9 mouse cellular contexts compared by ENCODE assay signal in genomic region chr13:59770847-59771246, GRCm38 (mm10). TPM values are rescaled to one million over a fixed set of nuclear protein-coding genes. Genes with fewer than 3 reads are reported as not detected.
DNase-seq lines count a peak whose midpoint lies in the region; ATAC-seq and TF ChIP-seq lines count a peak whose summit lies in the region.
"Had no signal": no experiment of that assay in that cellular context is flagged by ENCODE, and none has a peak within 500 bp of the region (broad histone marks: within the 10 kb centered on the region; RNA-seq: fewer than 3 reads in every experiment).

No protein-coding gene starts in this region.

- no peak for TF ChIP-seq CTCF in layer of hippocampus, adult 2 months (conservative IDR thresholded peaks at IDR 0.05)

- peak overlapping the region; percentile 71; the same call in 1 of the 2 replicates for H3K9ac ChIP-seq in forebrain, embryonic 15.5 days (replicated peaks)
- H3K9ac ChIP-seq in neural tube, embryonic 15.5 days (replicated peaks) = peak overlapping the region; percentile 80

- H3K9me3 ChIP-seq in forebrain, embryonic 15.5 days = no peaks in the 10 kb centered on the region
- H3K9me3 ChIP-seq in neural tube, embryonic 15.5 days (replicated peaks) = no peaks in the 10 kb centered on the region

- ATAC-seq in forebrain, embryonic 15.5 days (replicated peaks) = no peak
- ATAC-seq in neural tube, embryonic 15.5 days (ENCODE audit: low FRiP score) = no peak

- no peaks in the 10 kb centered on the region for H3K27me3 ChIP-seq in forebrain, embryonic 15.5 days
- H3K27me3 ChIP-seq in neural tube, embryonic 15.5 days (replicated peaks) = no peaks in the 10 kb centered on the region

- peaks cover 28% of the 10 kb centered on the region for H3K36me3 ChIP-seq in forebrain, embryonic 15.5 days
- H3K36me3 ChIP-seq in neural tube, embryonic 15.5 days = peaks cover 22% of the 10 kb centered on the region

- H3K4me3 ChIP-seq in layer of hippocampus, adult 2 months = peak overlapping the region; percentile 95
- H3K4me3 ChIP-seq in forebrain, embryonic 15.5 days = peak overlapping the region; percentile 87
- peak overlapping the region; percentile 91 for H3K4me3 ChIP-seq in neural tube, embryonic 15.5 days (replicated peaks)

- peaks cover 37% of the 10 kb centered on the region for H3K4me1 ChIP-seq in forebrain, embryonic 15.5 days
- H3K4me1 ChIP-seq in neural tube, embryonic 15.5 days = peaks cover 43% of the 10 kb centered on the region

- 72% methylated on average over 9 of the region's 9 CpGs for WGBS in forebrain, embryonic 15.5 days
- WGBS in neural tube, embryonic 15.5 days = 70% methylated on average over 9 of the region's 9 CpGs

- DNase-seq in layer of hippocampus, adult 2 months (ENCODE audit: low spot score in 2 of 2) = no peak
- DNase-seq in layer of hippocampus, postnatal 36 days = no peak
- peak; percentile 13 for DNase-seq in adrenal gland, postnatal 25 days
- DNase-seq in liver = peak; percentile 80
- DNase-seq in layer of hippocampus, adult 9-11 months = no peak
- no peak for DNase-seq in left cerebral cortex, adult 9 months (ENCODE audit: low spot score in 2 of 2)

- H3K4me2 ChIP-seq in forebrain, embryonic 15.5 days (replicated peaks) = peak overlapping the region; percentile 72
- H3K4me2 ChIP-seq in neural tube, embryonic 15.5 days = peak overlapping the region; percentile 74

- peak overlapping the region; percentile 100 for H3K27ac ChIP-seq in layer of hippocampus, adult 2 months
- peak overlapping the region; percentile 99 for H3K27ac ChIP-seq in forebrain, embryonic 15.5 days (replicated peaks)
- H3K27ac ChIP-seq in neural tube, embryonic 15.5 days (replicated peaks) = peak overlapping the region; percentile 99

RNA-seq across cellular contexts. Expression of gene Isca1, which starts 1.2 kb away (rescaled TPM):
- total RNA-seq in layer of hippocampus, adult 2 months (2021) = 100 to 1,000 TPM; 138 to 142 TPM
- 100 to 1,000 TPM; 142 to 155 TPM for total RNA-seq in layer of hippocampus, postnatal 36 days (2021)
- 82.8 and 99.6 TPM in 2 replicates for total RNA-seq in adrenal gland, postnatal 25 days (2021)
- 129 and 146 TPM in 2 replicates for polyA plus RNA-seq in forebrain, embryonic 15.5 days (2015; fragmentation: Nextera tagmentation; extraction: Ambion mirVana)
- polyA plus RNA-seq in neural tube, embryonic 15.5 days (2015; fragmentation: Nextera tagmentation; extraction: Ambion mirVana) = 158 and 171 TPM in 2 replicates

RNA-seq across cellular contexts. Expression of gene Gm49354, which starts 11.2 kb away (rescaled TPM):
- not detected for total RNA-seq in layer of hippocampus, adult 2 months (2021)
- total RNA-seq in layer of hippocampus, postnatal 36 days (2021) = not detected
- not detected in 2 replicates for total RNA-seq in adrenal gland, postnatal 25 days (2021)
- polyA plus RNA-seq in forebrain, embryonic 15.5 days (2015; fragmentation: Nextera tagmentation; extraction: Ambion mirVana) = not detected in 2 replicates
- not detected in 2 replicates for polyA plus RNA-seq in neural tube, embryonic 15.5 days (2015; fragmentation: Nextera tagmentation; extraction: Ambion mirVana)

RNA-seq across cellular contexts. Expression of gene 1700014D04Rik, which starts 24.3 kb away (rescaled TPM):
- under 1 TPM; 0.31 to 0.86 TPM for total RNA-seq in layer of hippocampus, adult 2 months (2021)
- total RNA-seq in layer of hippocampus, postnatal 36 days (2021) = 1 to 10 TPM in 1 of 2 experiments, under 1 TPM in 1; 0.55 to 1.0 TPM
- not detected in 2 replicates for total RNA-seq in adrenal gland, postnatal 25 days (2021)
- polyA plus RNA-seq in forebrain, embryonic 15.5 days (2015; fragmentation: Nextera tagmentation; extraction: Ambion mirVana) = 0.39 TPM in 1 of 2 replicates, not detected in the other
- 0.14 and 0.22 TPM in 2 replicates for polyA plus RNA-seq in neural tube, embryonic 15.5 days (2015; fragmentation: Nextera tagmentation; extraction: Ambion mirVana)

RNA-seq across cellular contexts. Expression of gene Spata31d1d, which starts 39.3 kb away (rescaled TPM):
- not detected for total RNA-seq in layer of hippocampus, adult 2 months (2021)
- total RNA-seq in layer of hippocampus, postnatal 36 days (2021) = not detected
- total RNA-seq in adrenal gland, postnatal 25 days (2021) = not detected in 2 replicates
- not detected in 2 replicates for polyA plus RNA-seq in forebrain, embryonic 15.5 days (2015; fragmentation: Nextera tagmentation; extraction: Ambion mirVana)
- polyA plus RNA-seq in neural tube, embryonic 15.5 days (2015; fragmentation: Nextera tagmentation; extraction: Ambion mirVana) = not detected in 2 replicates
- total RNA-seq: neutrophil, adult 5-6 weeks had no signal

RNA-seq across cellular contexts. Expression of gene Tut7, which starts 52.1 kb away (rescaled TPM):
- total RNA-seq in layer of hippocampus, adult 2 months (2021) = 10 to 100 TPM; 55.1 to 68.5 TPM
- total RNA-seq in layer of hippocampus, postnatal 36 days (2021) = 10 to 100 TPM; 60.2 to 61.2 TPM
- 59.2 and 76.0 TPM in 2 replicates for total RNA-seq in adrenal gland, postnatal 25 days (2021)
- 54.9 and 58.9 TPM in 2 replicates for polyA plus RNA-seq in forebrain, embryonic 15.5 days (2015; fragmentation: Nextera tagmentation; extraction: Ambion mirVana)
- 41.7 and 46.3 TPM in 2 replicates for polyA plus RNA-seq in neural tube, embryonic 15.5 days (2015; fragmentation: Nextera tagmentation; extraction: Ambion mirVana)

Comparison
In these comparisons a context has a peak if more than half of its experiments do, and no peak if none do; other contexts are left out.
1. DNase-seq: peak in adrenal gland, postnatal 25 days (single experiment) and liver (single experiment); none in layer of hippocampus, adult 2 months (0 of 2), layer of hippocampus, postnatal 36 days (0 of 2), layer of hippocampus, adult 9-11 months (single experiment) and left cerebral cortex, adult 9 months (0 of 2).
2. Peak in every context shown above with its lines, with median percentiles within 50 percentile points of each other: H3K27ac ChIP-seq and H3K4me3 ChIP-seq.